In the genomic region with DNA sequence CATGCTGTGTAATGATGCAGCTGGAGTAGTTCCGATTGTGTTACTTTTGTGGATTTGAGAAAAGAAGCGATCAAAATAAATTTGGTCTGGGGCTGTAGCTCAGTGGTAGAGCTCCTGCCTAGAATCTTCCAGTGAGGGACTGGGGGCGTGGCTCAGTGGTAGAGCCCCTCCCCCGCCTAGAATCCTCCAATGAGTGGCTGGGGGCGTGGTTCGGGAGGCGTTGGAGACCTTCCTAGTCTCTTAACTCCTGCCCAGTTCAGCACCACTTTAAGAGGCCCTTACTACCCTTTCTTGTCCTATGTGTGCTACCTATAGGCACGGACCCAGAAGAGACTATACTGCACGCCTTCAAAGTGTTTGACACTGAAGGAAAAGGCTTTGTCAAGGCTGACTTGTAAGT, we compare ENCODE assay signal across 28 mouse cellular contexts. TPM values are rescaled to one million over a fixed set of nuclear protein-coding genes. Genes with fewer than 3 reads are reported as not detected.
"Had no signal": no experiment of that assay in that cellular context is flagged by ENCODE, and none has a peak within 500 bp of the region (broad histone marks: within the 10 kb centered on the region; RNA-seq: fewer than 3 reads in every experiment).

No protein-coding gene starts in this region.

- H3K4me3 ChIP-seq: liver, embryonic 15.5 days; lung, embryonic 15.5 days; midbrain, embryonic 10.5 days; midbrain, embryonic 12.5 days; myocyte; neural tube, embryonic 13.5 days; neural tube, embryonic 15.5 days had no signal

- DNase-seq: liver, postnatal 0 days; lung, adult 2 months; lung, postnatal 14 days; lung, postnatal 36 days; midbrain, embryonic 14.5 days; retina, postnatal 1 day; right cerebral cortex, adult 18-20 months; right cerebral cortex, postnatal 25 days; right cerebral cortex, postnatal 4 days; spleen, adult 18-20 months; thymus, adult 2 months; thymus, postnatal 25 days; thymus, postnatal 4 days had no signal

- H3K9me3 ChIP-seq: liver, embryonic 15.5 days; lung, embryonic 15.5 days; midbrain, embryonic 12.5 days; neural tube, embryonic 13.5 days; neural tube, embryonic 15.5 days had no signal

- H3K36me3 ChIP-seq: liver, embryonic 15.5 days; lung, embryonic 15.5 days; midbrain, embryonic 10.5 days; midbrain, embryonic 12.5 days; neural tube, embryonic 13.5 days; neural tube, embryonic 15.5 days had no signal

- H3K9ac ChIP-seq: liver, embryonic 15.5 days; liver, postnatal 0 days; lung, embryonic 15.5 days; midbrain, embryonic 12.5 days; neural tube, embryonic 13.5 days; neural tube, embryonic 15.5 days had no signal

- H3K4me1 ChIP-seq: liver, embryonic 15.5 days; midbrain, embryonic 10.5 days; midbrain, embryonic 12.5 days; neural tube, embryonic 13.5 days; neural tube, embryonic 15.5 days had no signal

- H3K27me3 ChIP-seq: liver, embryonic 15.5 days; lung, embryonic 15.5 days; midbrain, embryonic 12.5 days; neural tube, embryonic 13.5 days; neural tube, embryonic 15.5 days had no signal

- H3K27ac ChIP-seq: liver, embryonic 15.5 days; lung, embryonic 15.5 days; macrophage; midbrain, embryonic 10.5 days; midbrain, embryonic 12.5 days; neural tube, embryonic 13.5 days; neural tube, embryonic 15.5 days had no signal

- ATAC-seq: liver, postnatal 0 days; lung, postnatal 0 days; midbrain, embryonic 16.5 days had no signal

RNA-seq across cellular contexts. Expression of gene Myl10, which starts 4.7 kb away (rescaled TPM):
- total RNA-seq: megakaryocyte, adult 5-6 weeks had no signal
- polyA plus RNA-seq: liver, embryonic 15.5 days; liver, postnatal 0 days; lung, adult 2 months; lung, postnatal 0 days; macrophage; midbrain, embryonic 10.5 days; midbrain, embryonic 12.5 days; midbrain, embryonic 14.5 days; midbrain, embryonic 16.5 days; neural tube, embryonic 11.5 days; neural tube, embryonic 13.5 days; neural tube, embryonic 15.5 days; small intestine, adult 2 months; stomach, embryonic 14.5 days; urinary bladder, adult 2 months had no signal
